Comparison of ENCODE assay signal across 10 mouse cellular contexts in genomic region chr1:189293679-189294406, GRCm38 (mm10).
"Had no signal": no experiment of that assay in that cellular context is flagged by ENCODE, and none has a peak within 500 bp of the region (broad histone marks: within the 10 kb centered on the region; RNA-seq: fewer than 3 reads in every experiment).

No protein-coding gene starts in this region.

- DNase-seq: kidney, postnatal 25 days; layer of hippocampus, adult 9-11 months; liver, embryonic 13.5 days; lung, embryonic 14.5 days; midbrain, embryonic 14.5 days; right cerebral cortex, adult 18-20 months; right cerebral cortex, postnatal 4 days; thymus, adult 2 months; thymus, postnatal 14 days; thymus, postnatal 4 days had no signal
